12 mouse cellular contexts compared by ENCODE assay signal in genomic region chr10:124570746-124571145, GRCm38 (mm10).
A peak's percentile ranks its signal among the peaks of the same experiment; 100 is the strongest.
DNase-seq lines count a peak whose midpoint lies in the region; ATAC-seq and TF ChIP-seq lines count a peak whose summit lies in the region.
"Had no signal": no experiment of that assay in that cellular context is flagged by ENCODE, and none has a peak within 500 bp of the region (broad histone marks: within the 10 kb centered on the region; RNA-seq: fewer than 3 reads in every experiment).

No protein-coding gene starts in this region.

- no peak for TF ChIP-seq CTCF in midbrain, postnatal 0 days (IDR thresholded peaks at IDR 0.05)

- DNase-seq in cerebellum, postnatal 25 days, result peak; percentile 5 to 17
- no peak for DNase-seq in cerebellum, adult 9-10 months
- peak; percentile 68 for DNase-seq in midbrain, postnatal 0 days (ENCODE audit: low spot score)
- DNase-seq in midbrain, embryonic 11.5 days (ENCODE audit: low spot score, missing footprints), result no peak
- peak; percentile 4 to 30 for DNase-seq in left cerebral cortex, adult 8-10 months (ENCODE audit: low spot score in 2 of 2)
- DNase-seq in gastrocnemius, adult 18-20 months (ENCODE audit: low spot score), result no peak
- DNase-seq in hindbrain, embryonic 10.5 days (ENCODE audit: low spot score), result no peak
- DNase-seq: B cell, adult 2 months; cerebellum, adult 11 months had no signal

- no peaks in the 10 kb centered on the region for H3K27me3 ChIP-seq in midbrain, postnatal 0 days (ENCODE audit: insufficient read depth, low read length)
- no peaks in the 10 kb centered on the region for H3K27me3 ChIP-seq in midbrain, embryonic 11.5 days (ENCODE audit: control insufficient read depth, insufficient read depth, low read length)
- H3K27me3 ChIP-seq in neural tube, embryonic 15.5 days (replicated peaks), result no peaks in the 10 kb centered on the region
- no peaks in the 10 kb centered on the region for H3K27me3 ChIP-seq in hindbrain, embryonic 10.5 days (ENCODE audit: insufficient read depth, poor library complexity, severe bottlenecking)
- H3K27me3 ChIP-seq: limb, embryonic 12.5 days; midbrain, embryonic 15.5 days had no signal

- no peaks in the 10 kb centered on the region for H3K9me3 ChIP-seq in midbrain, postnatal 0 days (ENCODE audit: low read length)
- no peaks in the 10 kb centered on the region for H3K9me3 ChIP-seq in midbrain, embryonic 11.5 days (ENCODE audit: control insufficient read depth, low read length)
- no peaks in the 10 kb centered on the region for H3K9me3 ChIP-seq in neural tube, embryonic 15.5 days (replicated peaks)
- no peaks in the 10 kb centered on the region for H3K9me3 ChIP-seq in hindbrain, embryonic 10.5 days
- H3K9me3 ChIP-seq: limb, embryonic 12.5 days; midbrain, embryonic 15.5 days had no signal

- no peak overlapping the region for H3K9ac ChIP-seq in midbrain, postnatal 0 days (replicated peaks; ENCODE audit: low read length, poor library complexity, severe bottlenecking)
- no peak overlapping the region for H3K9ac ChIP-seq in midbrain, embryonic 11.5 days (ENCODE audit: low read length)
- H3K9ac ChIP-seq in neural tube, embryonic 15.5 days (replicated peaks), result no peak overlapping the region
- H3K9ac ChIP-seq: limb, embryonic 12.5 days; midbrain, embryonic 15.5 days had no signal

- WGBS in midbrain, postnatal 0 days, result 45% methylated on average over 4 of the region's 4 CpGs
- 85% methylated on average over 4 of the region's 4 CpGs for WGBS in midbrain, embryonic 11.5 days
- WGBS in neural tube, embryonic 15.5 days, result 46% methylated on average over 4 of the region's 4 CpGs
- WGBS in hindbrain, embryonic 10.5 days, result 90% methylated on average over 4 of the region's 4 CpGs

- H3K36me3 ChIP-seq in midbrain, postnatal 0 days (ENCODE audit: insufficient read depth, low read length), result no peaks in the 10 kb centered on the region
- H3K36me3 ChIP-seq in midbrain, embryonic 11.5 days (ENCODE audit: control insufficient read depth, insufficient read depth, low read length), result no peaks in the 10 kb centered on the region
- H3K36me3 ChIP-seq in neural tube, embryonic 15.5 days, result no peaks in the 10 kb centered on the region
- H3K36me3 ChIP-seq in hindbrain, embryonic 10.5 days, result no peaks in the 10 kb centered on the region
- H3K36me3 ChIP-seq: limb, embryonic 12.5 days; midbrain, embryonic 15.5 days had no signal

- H3K4me2 ChIP-seq in midbrain, postnatal 0 days (ENCODE audit: low read depth, low read length, poor library complexity, severe bottlenecking), result no peak overlapping the region; the same call in 1 of the 2 replicates
- no peak overlapping the region for H3K4me2 ChIP-seq in midbrain, embryonic 11.5 days
- no peak overlapping the region for H3K4me2 ChIP-seq in neural tube, embryonic 15.5 days
- H3K4me2 ChIP-seq: limb, embryonic 12.5 days; midbrain, embryonic 15.5 days had no signal

- no peak overlapping the region for H3K4me3 ChIP-seq in midbrain, postnatal 0 days (ENCODE audit: low read depth, low read length)
- no peak overlapping the region for H3K4me3 ChIP-seq in midbrain, embryonic 11.5 days (ENCODE audit: low read depth, low read length)
- H3K4me3 ChIP-seq in neural tube, embryonic 15.5 days (replicated peaks), result no peak overlapping the region
- no peak overlapping the region for H3K4me3 ChIP-seq in hindbrain, embryonic 10.5 days
- H3K4me3 ChIP-seq: limb, embryonic 12.5 days; midbrain, embryonic 15.5 days had no signal

- ATAC-seq in midbrain, postnatal 0 days (ENCODE audit: low FRiP score), result no peak
- ATAC-seq in midbrain, embryonic 11.5 days (ENCODE audit: low FRiP score), result no peak
- ATAC-seq in neural tube, embryonic 15.5 days (ENCODE audit: low FRiP score), result no peak
- ATAC-seq: midbrain, embryonic 15.5 days had no signal

- H3K4me1 ChIP-seq in midbrain, postnatal 0 days (ENCODE audit: insufficient read depth, low read length), result no peaks in the 10 kb centered on the region
- no peaks in the 10 kb centered on the region for H3K4me1 ChIP-seq in midbrain, embryonic 11.5 days (ENCODE audit: control insufficient read depth, insufficient read depth, low read length)
- no peaks in the 10 kb centered on the region for H3K4me1 ChIP-seq in neural tube, embryonic 15.5 days
- no peaks in the 10 kb centered on the region for H3K4me1 ChIP-seq in hindbrain, embryonic 10.5 days (replicated peaks)
- H3K4me1 ChIP-seq: limb, embryonic 12.5 days had no signal

- no peak overlapping the region for H3K27ac ChIP-seq in midbrain, postnatal 0 days (ENCODE audit: low read depth, low read length)
- H3K27ac ChIP-seq in midbrain, embryonic 11.5 days (ENCODE audit: low read depth, low read length), result no peak overlapping the region
- no peak overlapping the region for H3K27ac ChIP-seq in neural tube, embryonic 15.5 days (replicated peaks)
- no peak overlapping the region for H3K27ac ChIP-seq in hindbrain, embryonic 10.5 days
- H3K27ac ChIP-seq: limb, embryonic 12.5 days; midbrain, embryonic 15.5 days had no signal

Comparison
In these comparisons a context has a peak if more than half of its experiments do, and no peak if none do; other contexts are left out.
1. DNase-seq: peak in cerebellum, postnatal 25 days (2 of 2), midbrain, postnatal 0 days (single experiment) and left cerebral cortex, adult 8-10 months (2 of 2); none in cerebellum, adult 9-10 months (single experiment), midbrain, embryonic 11.5 days (single experiment), gastrocnemius, adult 18-20 months (single experiment) and hindbrain, embryonic 10.5 days (single experiment).